Mouse (Mus musculus): ENCODE data around the gene Strn4.

- TF ChIP-seq CTCF (IDR thresholded peaks at IDR 0.05; ENCODE audit: low read depth) (no peak), EP300 (IDR thresholded peaks at IDR 0.05; ENCODE audit: low read depth) (no peak)
Measured at GRCm38 (mm10) chr7:16837916-16838803, 22.5 kb downstream of the Strn4 start.
